Mouse (Mus musculus) heart, embryonic 15.5 days (tissue): Measurements from ENCODE around the gene Grsf1. TPM values are rescaled to one million over a fixed set of nuclear protein-coding genes. Genes with fewer than 3 reads are reported as not detected.

Experiments
- ATAC-seq: fragments of 200-750 bp; cut with Nextera tagmentation; replicated peaks from 2 replicates; pipeline ENCODE4 v1.8.0; 2017; ENCODE audit warnings: low read depth, moderate TSS enrichment; ENCODE audit not compliant: insufficient number of reproducible peaks, insufficient read depth, low FRiP score
- H3K27ac ChIP-seq: fragments of 300-500 bp; sonication (generic); 2 replicates; pipeline ENCODE4 v1.5.1; 2015; ENCODE audit warnings: mild to moderate bottlenecking, inconsistent platforms
- H3K27me3 ChIP-seq: fragments of 300-500 bp; sonication (generic); 2 replicates; pipeline ENCODE4 v1.6.1; 2015; ENCODE audit warnings: inconsistent platforms
- H3K36me3 ChIP-seq: fragments of 300-500 bp; sonication (generic); 2 replicates; pipeline ENCODE4 v1.6.1; 2015; ENCODE audit warnings: mild to moderate bottlenecking, inconsistent platforms
- H3K4me1 ChIP-seq: fragments of 300-500 bp; sonication (generic); replicated peaks from 2 replicates; pipeline ENCODE4 v1.6.1; 2015; ENCODE audit warnings: inconsistent platforms
- H3K4me2 ChIP-seq: fragments of 300-500 bp; sonication (generic); 2 replicates; pipeline ENCODE4 v1.6.1; 2015; ENCODE audit warnings: inconsistent platforms, mild to moderate bottlenecking, moderate library complexity
- H3K4me3 ChIP-seq: fragments of 300-500 bp; sonication (generic); 2 replicates; pipeline ENCODE4 v1.5.1; 2015; ENCODE audit warnings: mild to moderate bottlenecking, inconsistent platforms
- H3K9ac ChIP-seq: fragments of 300-500 bp; sonication (generic); 2 replicates; pipeline ENCODE4 v1.6.1; 2015; ENCODE audit warnings: mild to moderate bottlenecking, inconsistent platforms
- H3K9me3 ChIP-seq: fragments of 300-500 bp; sonication (generic); replicated peaks from 2 replicates; pipeline ENCODE4 v1.6.1; 2016; ENCODE audit warnings: inconsistent platforms
- WGBS: fragments of 180-500 bp; shearing (Covaris S2); methylation state at CpG from one replicate; pipeline ENCODE4 v1.1.7; 2015; ENCODE audit warnings: mixed read lengths; 5-methylcytosine and 5-hydroxymethylcytosine counted together
- polyA plus RNA-seq: library from polyadenylated mRNA; unstranded; fragments of >200 nt; fragmentation: Nextera tagmentation; extraction: Ambion mirVana; gene quantifications from 2 replicates; pipeline ENCODE4 v1.2.1, GENCODE M21; 2015

Grsf1 gene
- polyA plus RNA-seq, 1 experiment from 2014 or later: 67.4 TPM

GRCm38 (mm10) chr5:88703551-88703950 is 27.6 kb upstream of the Grsf1 start:
- Histone ChIP-seq H3K9ac (no peak overlapping the region), H3K27me3 (no peaks in the 10 kb centered on the region), H3K27ac (no peak overlapping the region), H3K4me2 (no peak overlapping the region), H3K9me3 (no peaks in the 10 kb centered on the region), H3K4me1 (no peaks in the 10 kb centered on the region), H3K4me3 (no peak overlapping the region), H3K36me3 (no peaks in the 10 kb centered on the region)
- WGBS: 76% methylated on average over 4 of the region's 4 CpGs
- ATAC-seq: no peak

GRCm38 (mm10) chr5:88702041-88702440 is 26.1 kb upstream of the Grsf1 start:
- H3K9me3 ChIP-seq: no peaks in the 10 kb centered on the region
- 76% methylated on average over 4 of the region's 4 CpGs for WGBS
- no peaks in the 10 kb centered on the region for H3K27me3 ChIP-seq
- H3K4me1 ChIP-seq: no peaks in the 10 kb centered on the region
- no peak overlapping the region for H3K9ac ChIP-seq
- H3K4me3 ChIP-seq: no peak overlapping the region
- no peak overlapping the region for H3K4me2 ChIP-seq
- ATAC-seq: no peak
- H3K27ac ChIP-seq: no peak overlapping the region
- no peaks in the 10 kb centered on the region for H3K36me3 ChIP-seq

GRCm38 (mm10) chr5:88699251-88699913 is 23.4 kb upstream of the Grsf1 start:
- Histone ChIP-seq H3K27ac (no peak overlapping the region), H3K4me2 (no peak overlapping the region), H3K9me3 (no peaks in the 10 kb centered on the region), H3K36me3 (no peaks in the 10 kb centered on the region), H3K4me3 (no peak overlapping the region), H3K9ac (no peak overlapping the region), H3K27me3 (no peaks in the 10 kb centered on the region), H3K4me1 (no peaks in the 10 kb centered on the region)
- 65% methylated on average over 4 of the region's 4 CpGs for WGBS
- ATAC-seq: no peak

- no peaks in the 10 kb centered on the region for H3K27me3 ChIP-seq
- no peaks in the 10 kb centered on the region for H3K36me3 ChIP-seq
- no peak for ATAC-seq
- H3K4me3 ChIP-seq: no peak overlapping the region
- 73% methylated on average over 5 of the region's 5 CpGs for WGBS
- no peak overlapping the region for H3K9ac ChIP-seq
- H3K27ac ChIP-seq: no peak overlapping the region
- H3K4me1 ChIP-seq: no peaks in the 10 kb centered on the region
- H3K4me2 ChIP-seq: no peak overlapping the region
- H3K9me3 ChIP-seq: no peaks in the 10 kb centered on the region
Measured at GRCm38 (mm10) chr5:88697291-88697690, 21.3 kb upstream of the Grsf1 start.

DNA sequence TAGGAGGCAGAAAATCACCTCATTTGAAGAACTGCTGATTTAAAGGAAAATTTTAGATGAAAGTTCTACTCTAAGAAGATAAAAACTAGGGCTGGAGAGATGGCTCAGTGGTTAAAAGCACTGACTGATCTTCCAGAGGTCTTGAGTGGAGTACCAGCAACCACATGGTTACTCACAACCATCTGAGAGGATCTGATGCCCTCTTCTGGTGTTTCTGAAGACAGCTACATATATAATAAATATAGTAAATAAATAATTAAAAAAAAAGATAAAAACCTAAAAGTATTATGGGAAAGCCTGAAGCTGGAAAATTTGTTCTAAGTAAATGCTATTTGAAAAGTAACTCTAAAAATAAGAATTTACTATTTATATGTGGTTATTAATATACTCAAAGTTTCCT is 17.1 kb upstream of the Grsf1 start:
- H3K4me3 ChIP-seq: no peak overlapping the region
- no peak for ATAC-seq
- no peak overlapping the region for H3K4me2 ChIP-seq
- 0 out of 2 replicates have a peak, but pooled peaks cover 3% of the 10 kb centered on the region for H3K4me1 ChIP-seq
- no peaks in the 10 kb centered on the region for H3K9me3 ChIP-seq
- H3K27ac ChIP-seq: no peak overlapping the region
- no peaks in the 10 kb centered on the region for H3K36me3 ChIP-seq
- H3K27me3 ChIP-seq: no peaks in the 10 kb centered on the region
- H3K9ac ChIP-seq: no peak overlapping the region

- ATAC-seq: no peak
- Histone ChIP-seq H3K4me2 (no peak overlapping the region), H3K4me3 (no peak overlapping the region), H3K9me3 (no peaks in the 10 kb centered on the region), H3K27me3 (no peaks in the 10 kb centered on the region), H3K4me1 (0 out of 2 replicates have a peak, but pooled peaks cover 3% of the 10 kb centered on the region), H3K36me3 (no peaks in the 10 kb centered on the region), H3K9ac (no peak overlapping the region), H3K27ac (no peak overlapping the region)
- WGBS: 87% methylated on average over 4 of the region's 4 CpGs
Measured at GRCm38 (mm10) chr5:88692586-88692985, 16.6 kb upstream of the Grsf1 start.

- H3K4me1 ChIP-seq: 0 out of 2 replicates have a peak, but pooled peaks cover 3% of the 10 kb centered on the region
- no peak for ATAC-seq
- no peak overlapping the region for H3K4me2 ChIP-seq
- WGBS: 76% methylated on average over 6 of the region's 6 CpGs
- no peak overlapping the region for H3K4me3 ChIP-seq
- H3K27ac ChIP-seq: no peak overlapping the region
- no peak overlapping the region for H3K9ac ChIP-seq
- H3K9me3 ChIP-seq: no peaks in the 10 kb centered on the region
- H3K27me3 ChIP-seq: no peaks in the 10 kb centered on the region
- no peaks in the 10 kb centered on the region for H3K36me3 ChIP-seq
Measured at GRCm38 (mm10) chr5:88691506-88692095, 15.6 kb upstream of the Grsf1 start.

DNA sequence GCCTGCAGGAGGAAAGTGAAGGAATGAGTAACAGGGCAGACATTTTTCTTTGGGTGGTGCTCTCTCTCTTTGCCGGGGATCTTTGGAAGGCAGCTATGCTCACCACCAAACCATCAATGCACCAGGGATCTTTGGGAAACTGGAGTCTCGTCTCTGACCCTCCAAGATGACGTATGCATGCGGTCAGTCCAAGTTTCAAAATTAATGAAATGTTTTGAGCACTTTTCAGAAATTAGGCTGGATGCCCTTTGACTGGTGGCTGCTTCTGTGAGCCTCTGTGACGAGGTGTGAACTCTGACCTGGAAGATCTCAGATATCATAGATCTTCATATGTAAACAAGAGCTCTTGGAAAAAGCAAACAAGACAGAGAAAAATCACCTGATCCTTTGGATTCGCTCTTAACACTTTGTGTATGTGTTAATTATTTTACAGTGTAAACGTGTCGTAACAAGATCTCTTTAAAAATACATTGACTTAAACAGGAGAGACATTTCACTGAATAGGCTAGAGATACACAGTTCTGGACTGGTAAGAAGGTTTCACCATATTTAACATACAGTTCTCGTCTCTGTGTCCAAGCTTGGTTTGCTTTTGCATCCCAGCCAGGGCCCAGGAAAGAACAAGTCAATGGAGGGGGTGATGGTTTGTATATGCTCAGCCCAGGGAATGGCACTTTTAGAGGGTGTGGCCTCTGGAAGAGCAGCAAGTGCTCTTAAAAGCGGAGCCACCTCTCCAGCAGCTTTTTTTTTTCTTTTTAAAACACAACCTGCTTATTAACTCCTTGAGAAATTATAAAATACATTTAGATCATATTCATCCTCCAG is 14.9 kb upstream of the Grsf1 start:
- Histone ChIP-seq H3K4me3 (no peak overlapping the region), H3K27me3 (no peaks in the 10 kb centered on the region), H3K27ac (no peak overlapping the region), H3K4me2 (no peak overlapping the region), H3K9ac (no peak overlapping the region), H3K9me3 (no peaks in the 10 kb centered on the region), H3K36me3 (no peaks in the 10 kb centered on the region), H3K4me1 (0 out of 2 replicates have a peak, but pooled peaks cover 4% of the 10 kb centered on the region)
- no peak for ATAC-seq
- 71% methylated on average over 10 of the region's 10 CpGs for WGBS

DNA sequence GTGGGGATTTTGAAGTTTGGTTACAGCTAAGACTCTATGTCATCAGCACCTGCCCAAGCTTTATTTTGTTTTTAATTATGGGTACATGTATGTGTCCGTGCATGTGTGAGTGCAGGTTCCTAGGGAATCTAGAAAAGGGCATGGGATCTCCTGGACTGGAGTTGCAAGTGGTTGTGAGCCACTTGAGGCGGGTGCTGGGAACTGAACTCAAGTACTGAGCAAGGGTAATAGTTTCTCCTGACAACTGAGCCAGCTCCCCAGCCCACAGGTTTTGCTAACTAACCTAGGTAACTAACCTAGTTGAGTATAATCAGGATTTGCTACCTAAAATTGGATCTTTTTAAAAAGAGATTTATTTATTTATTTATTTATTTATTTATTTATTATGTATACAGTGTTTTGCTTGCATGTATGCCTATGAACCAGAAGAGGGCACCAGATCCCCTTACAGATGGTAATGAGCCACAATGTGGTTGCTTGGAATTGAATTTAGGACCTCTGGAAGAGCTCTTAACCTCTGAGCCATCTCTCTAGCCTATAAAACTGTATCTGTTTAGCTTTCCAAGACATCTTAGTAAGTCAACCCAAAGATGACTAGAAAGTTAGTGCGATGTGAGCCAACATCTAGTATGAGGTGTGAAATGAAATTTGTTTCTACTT is 13.4 kb upstream of the Grsf1 start:
- ATAC-seq: no peak
- H3K27ac ChIP-seq: no peak overlapping the region
- H3K9ac ChIP-seq: no peak overlapping the region
- H3K4me2 ChIP-seq: no peak overlapping the region
- H3K27me3 ChIP-seq: no peaks in the 10 kb centered on the region
- no peaks in the 10 kb centered on the region for H3K9me3 ChIP-seq
- 72% methylated on average over 3 of the region's 3 CpGs for WGBS
- H3K4me3 ChIP-seq: no peak overlapping the region
- peaks cover 11% of the 10 kb centered on the region for H3K4me1 ChIP-seq
- no peaks in the 10 kb centered on the region for H3K36me3 ChIP-seq

- Histone ChIP-seq H3K27me3 (no peaks in the 10 kb centered on the region), H3K27ac (no peak overlapping the region), H3K4me2 (no peak overlapping the region), H3K9me3 (no peaks in the 10 kb centered on the region), H3K9ac (no peak overlapping the region), H3K4me3 (no peak overlapping the region), H3K4me1 (peaks cover 11% of the 10 kb centered on the region), H3K36me3 (no peaks in the 10 kb centered on the region)
- no peak for ATAC-seq
- 60% methylated on average over 15 of the region's 15 CpGs for WGBS
Measured at GRCm38 (mm10) chr5:88688583-88689187, 12.7 kb upstream of the Grsf1 start.

GRCm38 (mm10) chr5:88687996-88688406 is 12.0 kb upstream of the Grsf1 start:
- H3K4me2 ChIP-seq: no peak overlapping the region
- no peak overlapping the region for H3K4me3 ChIP-seq
- H3K27me3 ChIP-seq: no peaks in the 10 kb centered on the region
- H3K27ac ChIP-seq: no peak overlapping the region
- 74% methylated on average over 8 of the region's 8 CpGs for WGBS
- ATAC-seq: no peak
- H3K36me3 ChIP-seq: no peaks in the 10 kb centered on the region
- H3K9me3 ChIP-seq: no peaks in the 10 kb centered on the region
- H3K9ac ChIP-seq: no peak overlapping the region
- H3K4me1 ChIP-seq: peaks cover 11% of the 10 kb centered on the region
